Mouse (Mus musculus) CH12.LX (cell line): ENCODE measurements around the gene St6galnac6. TPM values are rescaled to one million over a fixed set of nuclear protein-coding genes. Genes with fewer than 3 reads are reported as not detected.

Source experiments
- DNase-seq: peaks from one replicate; pipeline ENCODE4 v3.0.0-alpha.2; 2013; ENCODE audit errors: extremely low read depth
- H3K27ac ChIP-seq: 2 replicates; pipeline ENCODE4 v1.5.1; 2012; ENCODE audit warnings: low read depth, mild to moderate bottlenecking, control low read depth, moderate library complexity; ENCODE audit not compliant: insufficient read depth
- H3K27me3 ChIP-seq: replicated peaks from 2 replicates; pipeline ENCODE3; 2012; ENCODE audit warnings: inconsistent platforms
- H3K36me3 ChIP-seq, 2 experiments: replicated peaks in 1 of 2; 2 replicates each; pipeline versions ENCODE3 to v1.6.1; 2012; ENCODE audit warnings: inconsistent platforms in 1 of 2, low read length in 1 of 2, mild to moderate bottlenecking in 1 of 2, mixed read lengths in 1 of 2, moderate library complexity in 1 of 2; ENCODE audit not compliant: control insufficient read depth in 1 of 2, insufficient read depth in 1 of 2
- H3K4me1 ChIP-seq, 2 experiments: 2 replicates each; pipeline ENCODE4 v1.6.1; 2012; ENCODE audit warnings: inconsistent platforms in 1 of 2, moderate library complexity in 1 of 2; ENCODE audit not compliant: insufficient read depth in 2 of 2, control insufficient read depth in 1 of 2
- H3K4me2 ChIP-seq: 2 replicates; pipeline ENCODE4 v1.6.1; 2012; ENCODE audit warnings: low read depth, mild to moderate bottlenecking, control low read depth; ENCODE audit not compliant: poor library complexity, insufficient read depth, severe bottlenecking
- H3K4me3 ChIP-seq, 3 experiments: fragments of 150-350 bp in 1 of 3; sonication (generic) in 1 of 3; replicated peaks in 1 of 3; 2 replicates each; pipeline versions ENCODE3 to v1.5.1; 2011 to 2012; ENCODE audit warnings: low read depth in 2 of 3, low read length in 2 of 3, mild to moderate bottlenecking in 2 of 3, moderate library complexity in 2 of 3, control low read depth in 1 of 3, improper control_type of control experiment in 1 of 3, inconsistent platforms in 1 of 3, mixed read lengths in 1 of 3; ENCODE audit not compliant: poor library complexity in 1 of 3
- H3K79me2 ChIP-seq: replicated peaks from 2 replicates; pipeline ENCODE4 v1.6.1; 2012; ENCODE audit warnings: mild to moderate bottlenecking, moderate library complexity; ENCODE audit not compliant: control insufficient read depth, poor library complexity, insufficient read depth, severe bottlenecking; ENCODE audit errors: extremely low read depth
- H3K9ac ChIP-seq: 2 replicates; pipeline ENCODE4 v1.6.1; 2012; ENCODE audit warnings: low read depth, mild to moderate bottlenecking, control low read depth, moderate library complexity; ENCODE audit not compliant: insufficient read depth
- H3K9me3 ChIP-seq: replicated peaks from 2 replicates; pipeline ENCODE3; 2012; ENCODE audit warnings: low read length, inconsistent platforms, mixed read lengths
- BHLHE40 ChIP-seq: IDR thresholded peaks from 2 replicates; pipeline ENCODE4 v1.6.1; 2011; ENCODE audit warnings: mild to moderate bottlenecking, low read depth, low read length, improper control_type of control experiment
- E2F4 ChIP-seq: IDR thresholded peaks from 2 replicates; pipeline ENCODE4 v1.6.1; 2011; ENCODE audit warnings: low read depth, low read length, improper control_type of control experiment; ENCODE audit not compliant: insufficient replicate concordance
- ELF1 ChIP-seq: IDR thresholded peaks from 2 replicates; pipeline ENCODE4 v1.6.1; 2014; ENCODE audit warnings: low read depth, mild to moderate bottlenecking, inconsistent platforms, low read length, improper control_type of control experiment
- EP300 ChIP-seq: IDR thresholded peaks from 2 replicates; pipeline ENCODE4 v1.6.1; 2011; ENCODE audit warnings: low read length, improper control_type of control experiment
- GABPA ChIP-seq: IDR thresholded peaks from 2 replicates; pipeline ENCODE4 v1.6.1; 2012; ENCODE audit warnings: low read depth, low read length, improper control_type of control experiment, inconsistent platforms; ENCODE audit not compliant: insufficient replicate concordance
- JUN ChIP-seq: IDR thresholded peaks from 2 replicates; pipeline ENCODE4 v1.6.1; 2011; ENCODE audit warnings: low read depth, mild to moderate bottlenecking, low read length, improper control_type of control experiment, moderate library complexity; ENCODE audit not compliant: insufficient read depth
- JUND ChIP-seq: conservative IDR thresholded peaks from 2 replicates; pipeline ENCODE4 v1.6.1; 2011; ENCODE audit warnings: low read depth, low read length, improper control_type of control experiment
- MAZ ChIP-seq: IDR thresholded peaks from 2 replicates; pipeline ENCODE4 v1.6.1; 2012; ENCODE audit warnings: low read depth, mild to moderate bottlenecking, inconsistent platforms, low read length, improper control_type of control experiment, moderate library complexity
- MXI1 ChIP-seq: IDR thresholded peaks from 2 replicates; pipeline ENCODE4 v1.6.1; 2011; ENCODE audit warnings: mild to moderate bottlenecking, low read depth, low read length, improper control_type of control experiment
- MYC ChIP-seq: IDR thresholded peaks from 2 replicates; pipeline ENCODE4 v1.6.1; 2011; ENCODE audit warnings: low read depth, mild to moderate bottlenecking, improper control_type of control experiment, low read length
- NELFE ChIP-seq: IDR thresholded peaks from 2 replicates; pipeline ENCODE4 v1.6.1; 2011; ENCODE audit warnings: low read depth, low read length, improper control_type of control experiment
- PAX5 ChIP-seq: IDR thresholded peaks from 2 replicates; pipeline ENCODE4 v1.6.1; 2012; ENCODE audit warnings: low read length, inconsistent platforms, mixed read lengths
- POLR2AphosphoS2 ChIP-seq: IDR thresholded peaks from 2 replicates; pipeline ENCODE4 v1.6.1; 2011; ENCODE audit warnings: low read depth, low read length, improper control_type of control experiment
- RAD21 ChIP-seq: IDR thresholded peaks from 2 replicates; pipeline ENCODE4 v1.6.1; 2011; ENCODE audit warnings: low read depth, mild to moderate bottlenecking, low read length, improper control_type of control experiment, moderate library complexity
- TCF12 ChIP-seq: IDR thresholded peaks from 2 replicates; pipeline ENCODE4 v1.6.1; 2014; ENCODE audit warnings: low read depth, mild to moderate bottlenecking, inconsistent platforms, low read length, improper control_type of control experiment
- UBTF ChIP-seq: IDR thresholded peaks from 2 replicates; pipeline ENCODE4 v1.6.1; 2012; ENCODE audit warnings: low read depth, mild to moderate bottlenecking, inconsistent platforms, low read length, improper control_type of control experiment, moderate library complexity
- USF1 ChIP-seq: IDR thresholded peaks from 2 replicates; pipeline ENCODE4 v1.6.1; 2014; ENCODE audit warnings: low read depth, mild to moderate bottlenecking, inconsistent platforms, low read length, improper control_type of control experiment
- ZKSCAN1 ChIP-seq: IDR thresholded peaks from 2 replicates; pipeline ENCODE4 v1.6.1; 2012; ENCODE audit warnings: low read depth, inconsistent platforms, low read length, improper control_type of control experiment, borderline replicate concordance
- ZMIZ1 ChIP-seq: IDR thresholded peaks from 2 replicates; pipeline ENCODE4 v1.6.1; 2012; ENCODE audit warnings: low read depth, mild to moderate bottlenecking, inconsistent platforms, low read length, improper control_type of control experiment
- dilution Hi-C: fragments of 300-500 bp; cut with MboI; formaldehyde crosslinking; loops from 2 replicates; pipeline ENCODE4 v1.14.3; 2020; ENCODE audit warnings: low sequenced_read_pairs; ENCODE audit not compliant: extremely low pct_unique_long_range_greater_than_20kb, extremely low pct_ligation_motif_present
- in situ Hi-C: fragments of 300-500 bp; cut with MboI; formaldehyde crosslinking; loops from 3 replicates; pipeline ENCODE4 v1.14.3; 2019; ENCODE audit warnings: low sequenced_read_pairs, low pct_ligation_motif_present, low pct_unique_long_range_greater_than_20kb, mixed read lengths
- polyA plus RNA-seq: library from polyadenylated mRNA; unstranded; fragments of >175 nt; gene quantifications from 2 replicates; pipeline ENCODE4 v1.2.1, GENCODE M21; 2012; ENCODE audit warnings: low read depth; ENCODE audit not compliant: insufficient read length
- total RNA-seq, 2 experiments: library from RNA; depleted of rRNA; stranded (reverse); fragments of 300-350 nt in 1 of 2; fragments of >200 nt in 1 of 2; gene quantifications; 2 replicates each; pipeline ENCODE4 v1.2.3; 2012 to 2014

Gene St6galnac6
- total and polyA plus RNA-seq, 3 experiments: 12.9 to 13.9 (median 13.3) TPM

- Histone ChIP-seq H3K9ac (no peak overlapping the region), H3K4me1 (peaks cover 20 to 45% of the 10 kb centered on the region in 2 experiments), H3K9me3 (no peaks in the 10 kb centered on the region), H3K27ac (no peak overlapping the region), H3K27me3 (no peaks in the 10 kb centered on the region), H3K4me2 (no peak overlapping the region), H3K36me3 (no peaks in the 10 kb centered on the region), H3K79me2 (no peaks in the 10 kb centered on the region), H3K4me3 (no peak overlapping the region)
- dilution Hi-C loops: no loop called here
- no peak for TF ChIP-seq MYC
- TF ChIP-seq E2F4: no peak
- TF ChIP-seq NELFE: no peak
- TF ChIP-seq ZMIZ1: no peak
- no peak for TF ChIP-seq GABPA
- no peak for TF ChIP-seq MAZ
- in situ Hi-C loops: no loop called here
- no peak for DNase-seq
Observed at GRCm38 (mm10) chr2:32661509-32662107, 62.1 kb downstream of the St6galnac6 start.

- Histone ChIP-seq H3K9me3 (no peaks in the 10 kb centered on the region), H3K79me2 (no peaks in the 10 kb centered on the region), H3K9ac (no peak overlapping the region), H3K27me3 (no peaks in the 10 kb centered on the region), H3K4me2 (no peak overlapping the region), H3K36me3 (no peaks in the 10 kb centered on the region), H3K4me3 (no peak overlapping the region), H3K4me1 (peaks cover 20 to 43% of the 10 kb centered on the region in 2 experiments), H3K27ac (no peak overlapping the region)
- no peak for TF ChIP-seq ZKSCAN1
- no peak for TF ChIP-seq PAX5
- TF ChIP-seq MXI1: no peak
- TF ChIP-seq RAD21: no peak
- TF ChIP-seq BHLHE40: no peak
- TF ChIP-seq UBTF: no peak
- no peak for TF ChIP-seq ELF1
- no peak for TF ChIP-seq TCF12
- no peak for TF ChIP-seq JUND
- no peak for TF ChIP-seq EP300
- TF ChIP-seq USF1: no peak
- no peak for TF ChIP-seq POLR2AphosphoS2
- TF ChIP-seq JUN: no peak
- in situ Hi-C loops (no loop called here), dilution Hi-C loops (no loop called here)
- no peak for DNase-seq
Observed at GRCm38 (mm10) chr2:32662291-32662690, 62.8 kb downstream of the St6galnac6 start.
